ENCODE assay signal across 8 mouse cellular contexts in the genomic region with DNA sequence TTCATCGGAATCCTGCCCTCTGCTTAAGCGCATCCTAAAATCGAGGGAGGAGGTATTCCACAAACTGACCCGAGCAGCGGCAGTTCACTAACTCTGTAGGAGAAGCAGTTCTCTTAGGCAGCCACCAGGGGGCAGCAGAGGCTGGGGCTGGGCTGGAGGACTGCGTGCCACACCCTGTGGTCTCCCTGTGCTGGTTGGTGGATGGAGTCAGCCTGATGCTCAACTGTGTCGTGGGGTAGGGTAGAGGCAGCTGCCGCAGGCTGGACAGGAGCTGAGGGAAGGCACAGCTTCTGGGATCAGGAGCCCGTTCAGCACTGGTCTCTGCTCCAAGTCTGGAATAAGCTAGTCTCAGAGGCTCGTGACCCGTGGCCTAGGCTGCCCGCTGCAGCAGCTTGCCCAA. TPM values are rescaled to one million over a fixed set of nuclear protein-coding genes. Genes with fewer than 3 reads are reported as not detected.
DNase-seq lines count a peak whose midpoint lies in the region; ATAC-seq and TF ChIP-seq lines count a peak whose summit lies in the region.

No protein-coding gene starts in this region.

- no peaks in the 10 kb centered on the region for H3K36me3 ChIP-seq in ES-Bruce4 (ENCODE audit: control insufficient read depth, insufficient read depth, low read length, poor library complexity, severe bottlenecking)
- H3K36me3 ChIP-seq in forebrain, embryonic 14.5 days (ENCODE audit: control insufficient read depth, insufficient read depth, low read length) = no peaks in the 10 kb centered on the region
- no peaks in the 10 kb centered on the region for H3K36me3 ChIP-seq in lung, embryonic 14.5 days (ENCODE audit: insufficient read depth)
- no peaks in the 10 kb centered on the region for H3K36me3 ChIP-seq in thymus, adult 2 months (ENCODE audit: control insufficient read depth, insufficient read depth, low read length)

- H3K9ac ChIP-seq in ES-Bruce4 (ENCODE audit: low read depth, poor library complexity, severe bottlenecking) = peak overlapping the region; percentile 17; the same call in 1 of the 2 replicates
- H3K9ac ChIP-seq in forebrain, embryonic 14.5 days (ENCODE audit: low read length) = peak overlapping the region; percentile 21; the same call in 1 of the 2 replicates
- H3K9ac ChIP-seq in lung, embryonic 14.5 days = 0 out of 2 replicates have a peak overlapping the region, but pooled peaks have one; percentile 13

- H3K4me3 ChIP-seq in ES-Bruce4 (ENCODE audit: low read depth, low read length) = peak overlapping the region; percentile 26
- no peak overlapping the region for H3K4me3 ChIP-seq in forebrain, embryonic 14.5 days (ENCODE audit: low read depth, low read length)
- peak overlapping the region; percentile 11; the same call in 1 of the 2 replicates for H3K4me3 ChIP-seq in lung, embryonic 14.5 days (ENCODE audit: low read depth, low read length)
- peak overlapping the region; percentile 17 for H3K4me3 ChIP-seq in thymus, adult 2 months (ENCODE audit: control insufficient read depth, insufficient read depth, low read length)

- no peaks in the 10 kb centered on the region for H3K27me3 ChIP-seq in ES-Bruce4 (ENCODE audit: control insufficient read depth, insufficient read depth, low read length, poor library complexity, severe bottlenecking)
- no peaks in the 10 kb centered on the region; the same call in 1 of the 2 replicates for H3K27me3 ChIP-seq in forebrain, embryonic 14.5 days (replicated peaks; ENCODE audit: control insufficient read depth, insufficient read depth, low read length)
- H3K27me3 ChIP-seq in lung, embryonic 14.5 days (ENCODE audit: insufficient read depth, low read length) = no peaks in the 10 kb centered on the region
- no peaks in the 10 kb centered on the region; the same call in 1 of the 2 replicates for H3K27me3 ChIP-seq in thymus, adult 2 months (ENCODE audit: control insufficient read depth, insufficient read depth, low read length)

- H3K9me3 ChIP-seq in ES-Bruce4 (replicated peaks; ENCODE audit: control insufficient read depth, insufficient read depth, low read length, poor library complexity, severe bottlenecking) = no peaks in the 10 kb centered on the region
- no peaks in the 10 kb centered on the region for H3K9me3 ChIP-seq in forebrain, embryonic 14.5 days (replicated peaks; ENCODE audit: control insufficient read depth, low read length)
- H3K9me3 ChIP-seq in lung, embryonic 14.5 days (ENCODE audit: low read depth, low read length) = no peaks in the 10 kb centered on the region

- peak; percentile 84 for DNase-seq in forebrain, embryonic 14.5 days (ENCODE audit: low spot score)
- peak; percentile 94 to 96 for DNase-seq in heart, postnatal 14 days
- peak; percentile 55 to 59 for DNase-seq in layer of hippocampus, adult 18-20 months (ENCODE audit: low spot score in 2 of 2)
- DNase-seq in lung, embryonic 14.5 days = peak; percentile 92
- peak; percentile 74 for DNase-seq in thymus, adult 2 months

- WGBS in forebrain, embryonic 14.5 days = 20% methylated on average over 12 of the region's 12 CpGs
- WGBS in lung, embryonic 14.5 days = 18% methylated on average over 12 of the region's 12 CpGs
- WGBS in thymus, adult 2 months = 22% methylated on average over 12 of the region's 12 CpGs

- intact Hi-C loops in heart, postnatal 14 days (cut with DNase I) = loop anchor here (1.0 kb wide), 1 partner anchor 90 kb away; no protein-coding TSS in a partner anchor

- 0 out of 2 replicates have a peak, but pooled peaks have one; percentile 51 for TF ChIP-seq EP300 in ES-Bruce4 (IDR thresholded peaks at IDR 0.05; ENCODE audit: insufficient read depth, low read depth, low read length)

- peak overlapping the region; percentile 31; the same call in 1 of the 2 replicates for H3K27ac ChIP-seq in ES-Bruce4 (ENCODE audit: insufficient read depth, low read length)
- no peak overlapping the region for H3K27ac ChIP-seq in forebrain, embryonic 14.5 days (ENCODE audit: low read depth, low read length)
- peak overlapping the region; percentile 45; the same call in 1 of the 2 replicates for H3K27ac ChIP-seq in lung, embryonic 14.5 days (ENCODE audit: low read depth)
- no peak overlapping the region for H3K27ac ChIP-seq in thymus, adult 2 months (ENCODE audit: control insufficient read depth, insufficient read depth, low read length)

- TF ChIP-seq POLR2A in ES-Bruce4 (IDR thresholded peaks at IDR 0.05; ENCODE audit: insufficient read depth, low read length) = no peak
- no peak for TF ChIP-seq POLR2A in thymus, adult 2 months (IDR thresholded peaks at IDR 0.05; ENCODE audit: control insufficient read depth, extremely low read depth, insufficient read depth, low read length, poor library complexity)

- H3K4me1 ChIP-seq in ES-Bruce4 (ENCODE audit: control insufficient read depth, insufficient read depth, low read length) = peaks cover 28% of the 10 kb centered on the region
- no peaks in the 10 kb centered on the region for H3K4me1 ChIP-seq in forebrain, embryonic 14.5 days (ENCODE audit: control insufficient read depth, insufficient read depth, low read length)
- peaks cover 17% of the 10 kb centered on the region for H3K4me1 ChIP-seq in lung, embryonic 14.5 days (ENCODE audit: insufficient read depth)
- H3K4me1 ChIP-seq in thymus, adult 2 months (replicated peaks; ENCODE audit: control insufficient read depth, insufficient read depth, low read length) = 0 out of 2 replicates have a peak, but pooled peaks cover 6% of the 10 kb centered on the region

- peak; percentile 72 for ATAC-seq in cerebellum, adult (ENCODE audit: insufficient number of reproducible peaks, low FRiP score, low TSS enrichment)
- peak; percentile 78 for ATAC-seq in forebrain, embryonic 14.5 days
- peak; percentile 81 for ATAC-seq in lung, embryonic 14.5 days (ENCODE audit: insufficient read depth)
- peak; percentile 74 for ATAC-seq in neutrophil, adult 5-6 weeks (ENCODE audit: extremely low read depth, insufficient number of reproducible peaks, low FRiP score, poor library complexity, severe bottlenecking)

- peak; percentile 96 for TF ChIP-seq CTCF in ES-Bruce4 (IDR thresholded peaks at IDR 0.05; ENCODE audit: low read depth, low read length)
- TF ChIP-seq CTCF in lung, embryonic 14.5 days (IDR thresholded peaks at IDR 0.05; ENCODE audit: low read depth) = peak; percentile 100
- peak; percentile 98 for TF ChIP-seq CTCF in thymus, adult 2 months (IDR thresholded peaks at IDR 0.05; ENCODE audit: borderline replicate concordance, control insufficient read depth, extremely low read depth, insufficient read depth, low read length, poor library complexity)

- peak overlapping the region; percentile 26; the same call in 1 of the 2 replicates for H3K4me2 ChIP-seq in forebrain, embryonic 14.5 days (ENCODE audit: low read length)
- H3K4me2 ChIP-seq in lung, embryonic 14.5 days = peak overlapping the region; percentile 54

RNA-seq across cellular contexts. Expression of gene Epha2, which starts 27.7 kb away (rescaled TPM):
- polyA plus RNA-seq in ES-Bruce4 (2011; ENCODE audit: insufficient read depth, insufficient read length, low read depth, missing spikeins) = 44.7 and 51.3 TPM in 2 replicates
- polyA plus RNA-seq in forebrain, embryonic 14.5 days (2014; fragmentation: Nextera tagmentation; extraction: Ambion mirVana) = 0.58 and 0.64 TPM in 2 replicates
- total RNA-seq in heart, postnatal 14 days (2021) = 1 to 10 TPM; 8.0 to 8.9 TPM
- total RNA-seq in layer of hippocampus, adult 18-20 months (2021) = 1 to 10 TPM in 1 of 2 experiments, under 1 TPM in 1; 0.99 to 1.4 TPM
- polyA plus RNA-seq in lung, embryonic 14.5 days (2014; fragmentation: Nextera tagmentation; extraction: Ambion mirVana) = 6.9 and 7.6 TPM in 2 replicates
- total RNA-seq in neutrophil, adult 5-6 weeks (2017) = 1.2 and 2.8 TPM in 2 replicates
- polyA plus RNA-seq in thymus, adult 2 months (2012; rRNA removed) = 3.6 and 3.9 TPM in 2 replicates

RNA-seq across cellular contexts. Expression of gene Arhgef19, which starts 34.0 kb away (rescaled TPM):
- polyA plus RNA-seq in ES-Bruce4 (2011; ENCODE audit: insufficient read depth, insufficient read length, low read depth, missing spikeins) = 7.5 and 8.3 TPM in 2 replicates
- 0.65 and 1.1 TPM in 2 replicates for polyA plus RNA-seq in forebrain, embryonic 14.5 days (2014; fragmentation: Nextera tagmentation; extraction: Ambion mirVana)
- 10 to 100 TPM; 20.7 TPM for total RNA-seq in heart, postnatal 14 days (2021)
- total RNA-seq in layer of hippocampus, adult 18-20 months (2021) = 10 to 100 TPM; 19.3 to 19.9 TPM
- 20.1 and 21.1 TPM in 2 replicates for polyA plus RNA-seq in lung, embryonic 14.5 days (2014; fragmentation: Nextera tagmentation; extraction: Ambion mirVana)
- total RNA-seq in neutrophil, adult 5-6 weeks (2017) = not detected in 2 replicates
- 2.6 and 2.8 TPM in 2 replicates for polyA plus RNA-seq in thymus, adult 2 months (2012; rRNA removed)

RNA-seq across cellular contexts. Expression of gene Rsg1, which starts 59.5 kb away (rescaled TPM):
- polyA plus RNA-seq in ES-Bruce4 (2011; ENCODE audit: insufficient read depth, insufficient read length, low read depth, missing spikeins) = 1.6 and 2.8 TPM in 2 replicates
- polyA plus RNA-seq in forebrain, embryonic 14.5 days (2014; fragmentation: Nextera tagmentation; extraction: Ambion mirVana) = 6.5 and 6.7 TPM in 2 replicates
- under 1 TPM; 0.68 to 0.86 TPM for total RNA-seq in heart, postnatal 14 days (2021)
- total RNA-seq in layer of hippocampus, adult 18-20 months (2021) = 1 to 10 TPM; 3.0 to 4.5 TPM
- polyA plus RNA-seq in lung, embryonic 14.5 days (2014; fragmentation: Nextera tagmentation; extraction: Ambion mirVana) = 5.3 and 6.3 TPM in 2 replicates
- total RNA-seq in neutrophil, adult 5-6 weeks (2017) = 0.70 and 1.2 TPM in 2 replicates
- 3.5 and 3.6 TPM in 2 replicates for polyA plus RNA-seq in thymus, adult 2 months (2012; rRNA removed)

Comparison
In these comparisons a context has a peak if more than half of its experiments do, and no peak if none do; other contexts are left out.
1. H3K27ac ChIP-seq: peak in ES-Bruce4 (single experiment) and lung, embryonic 14.5 days (single experiment); none in forebrain, embryonic 14.5 days (single experiment) and thymus, adult 2 months (single experiment).
2. Peak in every context shown above with its lines, with median percentiles within 50 percentile points of each other: H3K9ac ChIP-seq, CTCF ChIP-seq, ATAC-seq and DNase-seq.